Mouse (Mus musculus) lung, postnatal 0 days (tissue): Measurements from ENCODE around the gene Cap1.

Source experiments
- CTCF ChIP-seq: IDR thresholded peaks from 2 replicates; pipeline ENCODE4 v1.5.1; 2016; ENCODE audit warnings: antibody characterized with exemption, mild to moderate bottlenecking
- EP300 ChIP-seq: IDR thresholded peaks from 2 replicates; pipeline ENCODE4 v1.6.1; 2016; ENCODE audit warnings: antibody characterized with exemption, mild to moderate bottlenecking, control low read depth

- TF ChIP-seq CTCF: no peak
- TF ChIP-seq EP300: no peak
These were observed 46.6 kb upstream of the Cap1 start for GRCm38 (mm10) chr4:122932239-122932978.
